Mouse (Mus musculus) brain, embryonic 14.5 days (tissue): ENCODE data around the gene Slc25a47. TPM values are rescaled to one million over a fixed set of nuclear protein-coding genes. Genes with fewer than 3 reads are reported as not detected.

Experiments
- DNase-seq: peaks from one replicate; pipeline ENCODE4 v3.0.0-alpha.2; 2011; ENCODE audit warnings: low read depth
- CTCF ChIP-seq: fragments of 200-500 bp; IDR thresholded peaks from 2 replicates; pipeline ENCODE4 v1.5.1; 2012; ENCODE audit warnings: inconsistent platforms, mild to moderate bottlenecking, moderate library complexity, borderline replicate concordance; ENCODE audit not compliant: insufficient read depth, insufficient read length; ENCODE audit errors: extremely low read depth
- POLR2A ChIP-seq: fragments of 200-500 bp; IDR thresholded peaks from 2 replicates; pipeline ENCODE4 v1.6.1; 2012; ENCODE audit warnings: mild to moderate bottlenecking, inconsistent platforms, borderline replicate concordance; ENCODE audit not compliant: poor library complexity, insufficient read depth, insufficient read length, severe bottlenecking; ENCODE audit errors: extremely low read depth
- polyA plus RNA-seq: library from polyadenylated mRNA; depleted of rRNA; stranded (reverse); fragments of >200 nt; gene quantifications from 2 replicates; pipeline ENCODE4 v1.2.3, GENCODE M21; 2012; rRNA removed

The Slc25a47 gene
- polyA plus RNA-seq, 1 experiment = 19.9 TPM

- DNase-seq = peak; percentile 73
- TF ChIP-seq CTCF (peak; percentile 92), POLR2A (no peak)
These were observed 67.1 kb downstream of the Slc25a47 start for GRCm38 (mm10) chr12:108902940-108903339.

DNA sequence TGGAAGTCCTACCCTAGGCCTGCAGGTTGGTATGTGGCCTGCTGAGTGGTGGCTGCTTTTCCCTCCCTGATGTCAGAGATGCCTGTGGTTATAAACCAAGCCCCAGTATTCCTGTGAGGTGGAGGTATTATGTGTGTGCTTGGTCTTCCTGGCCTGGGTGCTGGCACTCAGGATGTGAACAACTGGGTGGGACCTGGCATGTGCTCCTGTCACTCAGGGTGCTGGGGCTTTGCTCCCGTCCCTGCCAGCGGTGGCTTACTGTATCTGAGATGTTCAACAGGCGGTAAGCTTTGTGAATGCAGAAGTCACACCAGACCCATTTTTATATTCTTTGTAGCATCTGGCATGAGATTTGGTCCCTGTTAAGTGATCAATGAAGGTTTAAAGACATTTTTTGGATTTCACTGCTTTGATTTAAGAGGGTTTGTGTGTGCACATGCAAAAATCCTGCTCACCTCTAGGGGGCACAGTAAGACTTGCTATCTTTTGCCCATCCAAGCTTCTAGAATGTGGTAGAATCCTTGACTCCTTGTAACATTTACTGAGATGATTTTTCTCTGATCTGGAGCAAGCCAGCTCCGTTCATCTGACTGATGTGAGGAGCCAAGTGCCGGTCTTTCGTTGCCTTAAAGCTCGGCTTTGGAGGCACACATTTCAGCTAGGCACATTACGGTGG, 67.9 kb downstream of the Slc25a47 start:
- peak; percentile 94 for DNase-seq
- TF ChIP-seq POLR2A = no peak
- TF ChIP-seq CTCF = peak; percentile 70

GRCm38 (mm10) chr12:108904276-108904653, 68.4 kb downstream of the Slc25a47 start:
- TF ChIP-seq CTCF = no peak
- no peak for TF ChIP-seq POLR2A
- no peak for DNase-seq

- DNase-seq = peak; percentile 65
- no peak for TF ChIP-seq POLR2A
- no peak for TF ChIP-seq CTCF
These were observed 69.9 kb downstream of the Slc25a47 start for GRCm38 (mm10) chr12:108905620-108906302.

- TF ChIP-seq CTCF (no peak), POLR2A (no peak)
- DNase-seq = peak; percentile 82
These were observed 70.6 kb downstream of the Slc25a47 start for GRCm38 (mm10) chr12:108906398-108906797.

Other genes with a start within 250 kb of the Slc25a47 start
- gene Degs2, start 133.7 kb upstream of the Slc25a47 start, polyA plus RNA-seq = 0.05 TPM in 1 of 2 replicates, not detected in the other
- gene Yy1, start 43.1 kb upstream of the Slc25a47 start, polyA plus RNA-seq = 26.5 and 33.6 TPM in 2 replicates
- gene Slc25a29, start 163 bp upstream of the Slc25a47 start, polyA plus RNA-seq = 19.7 and 28.3 TPM in 2 replicates
- gene Wdr25, start 57.6 kb downstream of the Slc25a47 start, polyA plus RNA-seq = 11.0 and 13.8 TPM in 2 replicates
- 107 and 119 TPM in 2 replicates for gene Wars, start 58.1 kb downstream of the Slc25a47 start, polyA plus RNA-seq
- 65.9 and 96.3 TPM in 2 replicates for gene Begain, start 232.2 kb downstream of the Slc25a47 start, polyA plus RNA-seq